Mouse (Mus musculus) thymus, adult 2 months (tissue): ENCODE results near the gene Gm10799.

Source experiments
- CTCF ChIP-seq: fragments of 200-500 bp; IDR thresholded peaks from 2 replicates; pipeline ENCODE4 v1.5.1; 2012; ENCODE audit warnings: mild to moderate bottlenecking, control low read depth, low read length, moderate library complexity, borderline replicate concordance; ENCODE audit not compliant: control insufficient read depth, poor library complexity, insufficient read depth; ENCODE audit errors: extremely low read depth
- POLR2A ChIP-seq: fragments of 200-500 bp; IDR thresholded peaks from 2 replicates; pipeline ENCODE4 v1.6.1; 2012; ENCODE audit warnings: mild to moderate bottlenecking, low read length, control low read depth, moderate library complexity; ENCODE audit not compliant: control insufficient read depth, poor library complexity, insufficient read depth; ENCODE audit errors: extremely low read depth

DNA sequence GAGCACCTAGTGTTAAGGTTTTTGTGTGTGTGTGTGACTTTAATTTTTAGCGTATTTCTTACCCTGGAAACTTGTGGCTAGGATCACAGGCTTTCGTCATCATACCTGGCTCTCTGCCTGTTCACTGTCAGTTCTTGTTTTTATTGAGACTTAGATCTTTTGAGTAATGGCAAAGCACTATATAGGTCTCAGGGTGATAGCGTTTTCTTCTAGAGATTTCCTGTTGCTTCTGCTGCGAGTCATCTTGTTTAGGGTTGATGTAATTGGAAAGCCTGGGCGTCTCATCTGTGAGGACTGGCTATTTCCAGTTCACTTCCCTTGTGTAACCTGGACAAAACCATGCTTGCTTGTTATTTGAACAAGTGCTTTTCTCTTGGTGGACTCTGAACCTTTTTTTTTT lies 26.7 kb downstream of the Gm10799 start:
- TF ChIP-seq POLR2A (no peak), CTCF (no peak)
